In genomic region chr7:111692641-111693261, GRCm38 (mm10) we compare ENCODE assay signal across 8 mouse cellular contexts.
DNase-seq lines count a peak whose midpoint lies in the region; ATAC-seq lines count a peak whose summit lies in the region.

No protein-coding gene starts in this region.

- no peak overlapping the region for H3K27ac ChIP-seq in kidney, embryonic 15.5 days

- WGBS in kidney, embryonic 15.5 days: 91% methylated on average over 9 of the region's 9 CpGs

- H3K4me1 ChIP-seq in kidney, embryonic 15.5 days: 0 out of 2 replicates have a peak, but pooled peaks cover 5% of the 10 kb centered on the region

- H3K4me3 ChIP-seq in kidney, embryonic 15.5 days (replicated peaks): no peak overlapping the region

- no peaks in the 10 kb centered on the region for H3K27me3 ChIP-seq in kidney, embryonic 15.5 days

- intact Hi-C loops in heart, postnatal 14 days (cut with DNase I): no loop called here
- intact Hi-C loops in left cerebral cortex, postnatal 36 days (cut with DNase I): no loop called here

- H3K9ac ChIP-seq in kidney, embryonic 15.5 days: no peak overlapping the region

- H3K9me3 ChIP-seq in kidney, embryonic 15.5 days (replicated peaks): no peaks in the 10 kb centered on the region

- H3K4me2 ChIP-seq in kidney, embryonic 15.5 days: no peak overlapping the region

- peak; percentile 61 to 63 for DNase-seq in cerebellum, postnatal 14 days
- peak; percentile 73 to 82 for DNase-seq in heart, postnatal 14 days
- DNase-seq in left cerebral cortex, postnatal 36 days (ENCODE audit: low spot score in 2 of 2): peak; percentile 50 to 51
- peak; percentile 20 for DNase-seq in ovary, postnatal 14 days (ENCODE audit: low spot score)
- DNase-seq in spleen, adult 12 weeks (ENCODE audit: low spot score): no peak
- no peak for DNase-seq in thymus, postnatal 14 days

- H3K36me3 ChIP-seq in kidney, embryonic 15.5 days: no peaks in the 10 kb centered on the region

- peak; percentile 71 for ATAC-seq in frontal cortex, adult (ENCODE audit: low TSS enrichment)
- no peak for ATAC-seq in kidney, embryonic 15.5 days (replicated peaks; ENCODE audit: low FRiP score)

Comparison
In these comparisons a context has a peak if more than half of its experiments do, and no peak if none do; other contexts are left out.
1. DNase-seq: peak in cerebellum, postnatal 14 days (2 of 2), heart, postnatal 14 days (2 of 2), left cerebral cortex, postnatal 36 days (2 of 2) and ovary, postnatal 14 days (single experiment); none in spleen, adult 12 weeks (single experiment) and thymus, postnatal 14 days (single experiment).